Mouse (Mus musculus) kidney, adult 2 months (tissue): ENCODE measurements around the gene Tyw3.

Source experiments
- CTCF ChIP-seq: fragments of 200-500 bp; conservative IDR thresholded peaks from 2 replicates; pipeline ENCODE4 v1.5.1; 2011; ENCODE audit warnings: low read depth, mild to moderate bottlenecking, control low read depth, low read length, moderate library complexity, mixed read lengths; ENCODE audit not compliant: insufficient read depth, insufficient read length
- POLR2A ChIP-seq: fragments of 200-500 bp; IDR thresholded peaks from one replicate; pipeline ENCODE4 v1.6.1; 2011; ENCODE audit warnings: low read depth, low read length, control low read depth

GRCm38 (mm10) chr3:154548868-154549301 lies 48.0 kb downstream of the Tyw3 start:
- no peak for TF ChIP-seq CTCF
- TF ChIP-seq POLR2A, result no peak
